In genomic region chrX:48594099-48594760, GRCm38 (mm10) we compare ENCODE assay signal across 8 mouse cellular contexts. TPM values are rescaled to one million over a fixed set of nuclear protein-coding genes. Genes with fewer than 3 reads are reported as not detected.
DNase-seq lines count a peak whose midpoint lies in the region; ATAC-seq and TF ChIP-seq lines count a peak whose summit lies in the region.

Gene Zfp280c, minus strand, starts transcription at chrX:48594504.

- no peak for TF ChIP-seq EP300 in ES-Bruce4 (IDR thresholded peaks at IDR 0.05; ENCODE audit: insufficient read depth, low read depth, low read length)

- peak within 1 kb of the TSS; percentile 89 for H3K9ac ChIP-seq in ES-Bruce4 (ENCODE audit: low read depth, poor library complexity, severe bottlenecking)
- peak within 1 kb of the TSS; percentile 83 for H3K9ac ChIP-seq in forebrain, embryonic 13.5 days

- DNase-seq in heart, postnatal 10 days = peak; percentile 74
- peak; percentile 58 to 71 for DNase-seq in layer of hippocampus, adult 18-20 months (ENCODE audit: low spot score in 2 of 2)
- peak; percentile 52 for DNase-seq in lung, adult 2 months
- DNase-seq in thymus, adult 18-20 months = peak; percentile 56 to 70

- TF ChIP-seq CTCF in ES-Bruce4 (IDR thresholded peaks at IDR 0.05; ENCODE audit: low read depth, low read length) = no peak
- TF ChIP-seq CTCF in lung, adult 2 months (IDR thresholded peaks at IDR 0.05; ENCODE audit: insufficient read depth, low read length) = no peak

- intact Hi-C loops in heart, postnatal 10 days (cut with DNase I) = no loop called here

- peaks cover 10% of the 10 kb centered on the region for H3K36me3 ChIP-seq in ES-Bruce4 (ENCODE audit: control insufficient read depth, insufficient read depth, low read length, poor library complexity, severe bottlenecking)
- H3K36me3 ChIP-seq in forebrain, embryonic 13.5 days (ENCODE audit: poor library complexity, severe bottlenecking) = 0 out of 2 replicates have a peak, but pooled peaks cover 8% of the 10 kb centered on the region

- peak within 1 kb of the TSS; percentile 90 for H3K4me3 ChIP-seq in ES-Bruce4 (ENCODE audit: low read depth, low read length)
- H3K4me3 ChIP-seq in forebrain, embryonic 13.5 days = peak within 1 kb of the TSS; percentile 64
- peak within 1 kb of the TSS; percentile 91 for H3K4me3 ChIP-seq in lung, adult 2 months (replicated peaks; ENCODE audit: extremely low read depth, low read depth, low read length)

- H3K9me3 ChIP-seq in ES-Bruce4 (replicated peaks; ENCODE audit: control insufficient read depth, insufficient read depth, low read length, poor library complexity, severe bottlenecking) = no peaks in the 10 kb centered on the region
- no peaks in the 10 kb centered on the region for H3K9me3 ChIP-seq in forebrain, embryonic 13.5 days (replicated peaks)

- peak; percentile 89 for ATAC-seq in cerebellum, adult (ENCODE audit: insufficient number of reproducible peaks, low FRiP score, low TSS enrichment)
- ATAC-seq in forebrain, embryonic 13.5 days = peak; percentile 93
- ATAC-seq in neutrophil, adult 5-6 weeks (ENCODE audit: extremely low read depth, insufficient number of reproducible peaks, low FRiP score, poor library complexity, severe bottlenecking) = peak; percentile 83

- H3K27me3 ChIP-seq in ES-Bruce4 (ENCODE audit: control insufficient read depth, insufficient read depth, low read length, poor library complexity, severe bottlenecking) = no peaks in the 10 kb centered on the region
- H3K27me3 ChIP-seq in forebrain, embryonic 13.5 days = no peaks in the 10 kb centered on the region

- no peaks in the 10 kb centered on the region for H3K4me1 ChIP-seq in ES-Bruce4 (ENCODE audit: control insufficient read depth, insufficient read depth, low read length)
- 0 out of 2 replicates have a peak, but pooled peaks cover 7% of the 10 kb centered on the region for H3K4me1 ChIP-seq in forebrain, embryonic 13.5 days
- H3K4me1 ChIP-seq in lung, adult 2 months (ENCODE audit: control insufficient read depth, insufficient read depth, low read length) = no peaks in the 10 kb centered on the region

- WGBS in forebrain, embryonic 13.5 days = 17% methylated on average over 31 of the region's 45 CpGs
- WGBS in lung, adult 2 months = 32% methylated on average over 45 of the region's 45 CpGs

- no peak for TF ChIP-seq POLR2A in ES-Bruce4 (IDR thresholded peaks at IDR 0.05; ENCODE audit: insufficient read depth, low read length)
- TF ChIP-seq POLR2A in lung, adult 2 months (IDR thresholded peaks at IDR 0.05; ENCODE audit: borderline replicate concordance, extremely low read depth, low read depth, low read length) = peak; percentile 58; the same call in 1 of the 2 replicates

- H3K27ac ChIP-seq in ES-Bruce4 (ENCODE audit: insufficient read depth, low read length) = 0 out of 2 replicates have a peak within 1 kb of the TSS, but pooled peaks have one; percentile 31
- peak within 1 kb of the TSS; percentile 86 for H3K27ac ChIP-seq in forebrain, embryonic 13.5 days

- peak within 1 kb of the TSS; percentile 57 for H3K4me2 ChIP-seq in forebrain, embryonic 13.5 days

RNA-seq across cellular contexts. Expression of gene Zfp280c, which starts in this region (rescaled TPM):
- 40.8 and 47.4 TPM in 2 replicates for polyA plus RNA-seq in ES-Bruce4 (2011; ENCODE audit: insufficient read depth, insufficient read length, low read depth, missing spikeins)
- 14.9 and 16.5 TPM in 2 replicates for polyA plus RNA-seq in forebrain, embryonic 13.5 days (2015; fragmentation: Nextera tagmentation; extraction: Ambion mirVana)
- total RNA-seq in heart, postnatal 10 days (2021) = 10 to 100 TPM; 10.6 to 13.3 TPM
- total RNA-seq in layer of hippocampus, adult 18-20 months (2021) = 10 to 100 TPM; 17.5 to 19.8 TPM
- 1.9 and 4.1 TPM in 2 replicates for polyA plus RNA-seq in lung, adult 2 months (2012; rRNA removed)
- total RNA-seq in neutrophil, adult 5-6 weeks (2017) = 14.7 and 16.8 TPM in 2 replicates

Comparison
In these comparisons a context has a peak if more than half of its experiments do, and no peak if none do; other contexts are left out.
1. Peak in every context shown above with its lines: DNase-seq, ATAC-seq, H3K4me3 ChIP-seq and H3K27ac ChIP-seq.